Mouse (Mus musculus): ENCODE data around the gene Ift20. TPM values are rescaled to one million over a fixed set of nuclear protein-coding genes. Genes with fewer than 3 reads are reported as not detected.
A peak's percentile ranks its signal among the peaks of the same experiment; 100 is the strongest.
"Not testable (repeated sequence)": the region's sequence is repeated elsewhere in the genome, so short reads cannot be mapped to it uniquely, and the experiment has no call there.

Gene Ift20
- polyA plus RNA-seq, 1 experiment from 2014 or later = 134 TPM

GRCm38 (mm10) chr11:78530001-78530400 is 6.2 kb upstream of the Ift20 start:
- Histone ChIP-seq H3K9me3 (replicated peaks) (no peaks in the 10 kb centered on the region), H3K27ac (peak overlapping the region; percentile 84), H3K4me1 (peaks cover 45% of the 10 kb centered on the region), H3K36me3 (peaks cover 58% of the 10 kb centered on the region), H3K4me3 (replicated peaks) (no peak overlapping the region), H3K27me3 (no peaks in the 10 kb centered on the region), H3K9ac (no peak overlapping the region), H3K4me2 (no peak overlapping the region)
- ATAC-seq (replicated peaks; ENCODE audit: low FRiP score) = no peak
- WGBS = 79% methylated on average over 12 of the region's 12 CpGs

- no peak for ATAC-seq (replicated peaks; ENCODE audit: low FRiP score)
- no peak overlapping the region for H3K9ac ChIP-seq
- H3K9me3 ChIP-seq (replicated peaks) = no peaks in the 10 kb centered on the region
- H3K4me3 ChIP-seq (replicated peaks) = no peak overlapping the region
- peaks cover 49% of the 10 kb centered on the region for H3K4me1 ChIP-seq
- 61% methylated on average over 6 of the region's 6 CpGs for WGBS
- H3K27ac ChIP-seq = peak overlapping the region; percentile 84
- H3K36me3 ChIP-seq = peaks cover 48% of the 10 kb centered on the region
- no peaks in the 10 kb centered on the region for H3K27me3 ChIP-seq
- H3K4me2 ChIP-seq = no peak overlapping the region
Measured at GRCm38 (mm10) chr11:78531046-78531445, 5.1 kb upstream of the Ift20 start.

- 89% methylated on average over 10 of the region's 10 CpGs for WGBS
- not testable (repeated sequence) for H3K9ac ChIP-seq; ATAC-seq (replicated peaks; ENCODE audit: low FRiP score); H3K4me2 ChIP-seq; H3K27me3 ChIP-seq; H3K27ac ChIP-seq; H3K4me3 ChIP-seq (replicated peaks); H3K9me3 ChIP-seq (replicated peaks)
- peaks cover 43% of the 10 kb centered on the region for H3K36me3 ChIP-seq
- H3K4me1 ChIP-seq = peaks cover 49% of the 10 kb centered on the region
Measured at GRCm38 (mm10) chr11:78531515-78531914, 4.6 kb upstream of the Ift20 start.

- Histone ChIP-seq H3K27me3 (no peaks in the 10 kb centered on the region), H3K4me3 (replicated peaks) (peak overlapping the region; percentile 80), H3K27ac (no peak overlapping the region; the same call in 1 of the 2 replicates), H3K9me3 (replicated peaks) (no peaks in the 10 kb centered on the region), H3K9ac (no peak overlapping the region), H3K4me1 (peaks cover 51% of the 10 kb centered on the region), H3K4me2 (peak overlapping the region; percentile 76), H3K36me3 (peaks cover 28% of the 10 kb centered on the region)
- 78% methylated on average over 4 of the region's 4 CpGs for WGBS
- no peak for ATAC-seq (replicated peaks; ENCODE audit: low FRiP score)
Measured at GRCm38 (mm10) chr11:78534516-78534915, 1.6 kb upstream of the Ift20 start.

- under 1% methylated on average over 23 of the region's 23 CpGs for WGBS
- Histone ChIP-seq H3K4me1 (peaks cover 41% of the 10 kb centered on the region), H3K4me3 (replicated peaks) (peak overlapping the region; percentile 80), H3K36me3 (peaks cover 32% of the 10 kb centered on the region), H3K4me2 (peak overlapping the region; percentile 76), H3K27ac (peak overlapping the region; percentile 94), H3K9ac (peak overlapping the region; percentile 90), H3K27me3 (no peaks in the 10 kb centered on the region), H3K9me3 (replicated peaks) (no peaks in the 10 kb centered on the region)
- ATAC-seq (replicated peaks; ENCODE audit: low FRiP score) = no peak
Measured at GRCm38 (mm10) chr11:78535376-78536079, 633 bp upstream of the Ift20 start.

- H3K9me3 ChIP-seq (replicated peaks) = no peaks in the 10 kb centered on the region
- peak overlapping the region; percentile 76 for H3K4me2 ChIP-seq
- peaks cover 42% of the 10 kb centered on the region for H3K36me3 ChIP-seq
- no peaks in the 10 kb centered on the region for H3K27me3 ChIP-seq
- no peak for ATAC-seq (replicated peaks; ENCODE audit: low FRiP score)
- peak overlapping the region; percentile 80 for H3K4me3 ChIP-seq (replicated peaks)
- H3K9ac ChIP-seq = peak overlapping the region; percentile 90
- under 1% methylated on average over 14 of the region's 14 CpGs for WGBS
- H3K4me1 ChIP-seq = peaks cover 33% of the 10 kb centered on the region
- peak overlapping the region; percentile 94 for H3K27ac ChIP-seq
Measured at GRCm38 (mm10) chr11:78536690-78537084, 526 bp downstream of the Ift20 start.

- H3K4me2 ChIP-seq = no peak overlapping the region
Measured at GRCm38 (mm10) chr11:78540358-78540757, 4.2 kb downstream of the Ift20 start.

GRCm38 (mm10) chr11:78544449-78545111 is 8.4 kb downstream of the Ift20 start:
- 98% methylated on average over 7 of the region's 7 CpGs for WGBS
- H3K36me3 ChIP-seq = peaks cover 59% of the 10 kb centered on the region
- ATAC-seq (replicated peaks; ENCODE audit: low FRiP score) = 0 out of 2 replicates have a peak, but pooled peaks have one; percentile 18
- H3K9ac ChIP-seq = no peak overlapping the region
- H3K9me3 ChIP-seq (replicated peaks) = no peaks in the 10 kb centered on the region
- H3K27me3 ChIP-seq = no peaks in the 10 kb centered on the region
- H3K4me3 ChIP-seq (replicated peaks) = no peak overlapping the region
- no peak overlapping the region for H3K27ac ChIP-seq
- peaks cover 18% of the 10 kb centered on the region for H3K4me1 ChIP-seq
- no peak overlapping the region for H3K4me2 ChIP-seq

More at GRCm38 (mm10) chr11:78540358-78540757, 4.2 kb downstream of the Ift20 start:
- Histone ChIP-seq H3K4me1 (peaks cover 20% of the 10 kb centered on the region), H3K27ac (no peak overlapping the region), H3K9ac (no peak overlapping the region), H3K9me3 (replicated peaks) (no peaks in the 10 kb centered on the region), H3K4me3 (replicated peaks) (no peak overlapping the region), H3K36me3 (peaks cover 66% of the 10 kb centered on the region), H3K27me3 (no peaks in the 10 kb centered on the region)
- WGBS = 81% methylated on average over 3 of the region's 3 CpGs
- ATAC-seq (replicated peaks; ENCODE audit: low FRiP score) = no peak

GRCm38 (mm10) chr11:78545181-78545580 is 9.0 kb downstream of the Ift20 start:
- Histone ChIP-seq H3K36me3 (peaks cover 52% of the 10 kb centered on the region), H3K4me2 (no peak overlapping the region), H3K4me1 (peaks cover 20% of the 10 kb centered on the region), H3K27me3 (no peaks in the 10 kb centered on the region), H3K9me3 (replicated peaks) (no peaks in the 10 kb centered on the region), H3K9ac (no peak overlapping the region), H3K4me3 (replicated peaks) (no peak overlapping the region), H3K27ac (no peak overlapping the region)
- ATAC-seq (replicated peaks; ENCODE audit: low FRiP score) = no peak
- 67% methylated on average over 8 of the region's 8 CpGs for WGBS

- no peak overlapping the region for H3K27ac ChIP-seq
- 76% methylated on average over 2 of the region's 2 CpGs for WGBS
- peaks cover 29% of the 10 kb centered on the region for H3K36me3 ChIP-seq
- 0 out of 2 replicates have a peak overlapping the region, but pooled peaks have one; percentile 12 for H3K4me2 ChIP-seq
- H3K4me1 ChIP-seq = peaks cover 26% of the 10 kb centered on the region
- no peak overlapping the region for H3K9ac ChIP-seq
- no peaks in the 10 kb centered on the region for H3K27me3 ChIP-seq
- ATAC-seq (replicated peaks; ENCODE audit: low FRiP score) = no peak
- H3K4me3 ChIP-seq (replicated peaks) = no peak overlapping the region
- H3K9me3 ChIP-seq (replicated peaks) = no peaks in the 10 kb centered on the region
Measured at GRCm38 (mm10) chr11:78547718-78548460, 11.7 kb downstream of the Ift20 start.

GRCm38 (mm10) chr11:78549491-78549987 is 13.4 kb downstream of the Ift20 start:
- Histone ChIP-seq H3K4me2 (peak overlapping the region; percentile 82), H3K27me3 (no peaks in the 10 kb centered on the region), H3K36me3 (peaks cover 14% of the 10 kb centered on the region; the same call in 1 of the 2 replicates), H3K9me3 (replicated peaks) (no peaks in the 10 kb centered on the region), H3K4me1 (peaks cover 26% of the 10 kb centered on the region), H3K4me3 (replicated peaks) (peak overlapping the region; percentile 71), H3K9ac (peak overlapping the region; percentile 69), H3K27ac (0 out of 2 replicates have a peak overlapping the region, but pooled peaks have one; percentile 90)
- WGBS = 4% methylated on average over 5 of the region's 5 CpGs
- no peak for ATAC-seq (replicated peaks; ENCODE audit: low FRiP score)
